Mouse (Mus musculus): Measurements from ENCODE around the gene Magt1.
"Not testable (repeated sequence)": the region's sequence is repeated elsewhere in the genome, so short reads cannot be mapped to it uniquely, and the experiment has no call there.

Gene Magt1

DNA sequence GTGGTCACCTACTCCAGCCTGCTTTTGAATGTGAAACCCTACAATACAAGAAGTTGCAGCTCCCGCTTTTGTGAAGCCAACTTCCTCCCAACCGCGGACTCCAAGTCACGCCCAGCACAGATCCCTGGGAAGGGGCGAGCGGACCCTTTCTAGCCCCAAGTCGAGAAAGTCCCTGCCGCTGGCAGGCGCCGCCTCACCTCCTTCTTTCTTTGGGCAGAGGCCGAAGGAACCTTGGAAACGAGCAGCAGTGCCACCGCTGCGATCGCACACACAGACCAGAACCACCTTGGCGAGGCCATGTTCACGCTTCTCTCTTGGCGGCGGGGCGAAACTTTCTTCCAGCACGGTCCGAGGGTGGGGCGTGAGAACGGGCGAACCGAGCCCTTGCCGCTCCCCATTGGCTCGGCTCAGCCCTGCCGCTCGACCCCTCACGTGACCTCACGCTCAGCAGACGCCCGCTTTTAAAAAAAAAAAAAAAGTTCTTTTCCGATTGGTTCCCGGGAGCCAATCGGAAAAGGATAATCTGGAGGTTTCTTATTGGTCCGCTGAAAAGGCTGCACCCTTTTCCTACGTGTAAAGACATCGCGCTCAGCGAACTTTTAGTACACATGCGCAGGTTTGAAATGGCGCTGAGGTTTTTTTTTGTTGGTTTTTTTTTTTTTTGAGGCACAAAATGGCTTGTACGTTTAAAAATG lies at the start of gene Magt1:
Magt1 (minus strand) TSS at position 442 of the 695 bp plus-strand sequence.
- DNase-seq (ENCODE audit: low read depth, low spot score) = peak; percentile 77

GRCm38 (mm10) chrX:106048191-106048590 lies 36.5 kb upstream of the Magt1 start:
- no peak for DNase-seq (ENCODE audit: low read depth, low spot score)

- DNase-seq (ENCODE audit: low read depth, low spot score) = no peak
Observed at GRCm38 (mm10) chrX:106045928-106046327, 34.2 kb upstream of the Magt1 start.

DNA sequence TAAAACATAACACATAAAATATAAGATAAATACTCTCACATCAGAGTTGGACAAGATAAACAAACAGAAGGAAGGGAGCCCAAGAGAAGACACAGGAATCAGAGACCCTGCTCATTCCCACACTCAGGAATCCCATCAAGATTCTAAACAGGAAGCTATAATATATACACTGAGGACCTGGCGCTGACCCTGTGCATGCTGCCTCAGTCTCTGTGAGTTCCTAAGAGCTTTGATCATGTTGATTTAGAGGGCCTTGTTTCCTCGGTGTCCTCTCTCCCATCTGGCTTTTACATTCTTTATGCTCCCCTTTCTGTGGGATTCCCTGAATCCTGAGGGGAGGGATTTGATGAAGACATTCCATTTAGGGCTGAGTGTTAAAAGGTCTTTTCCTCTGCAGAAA lies 33.7 kb upstream of the Magt1 start:
- no peak for DNase-seq (ENCODE audit: low read depth, low spot score)

- peak; percentile 42 for DNase-seq (ENCODE audit: low read depth, low spot score)
Observed at GRCm38 (mm10) chrX:106043863-106044617, 32.3 kb upstream of the Magt1 start.

DNA sequence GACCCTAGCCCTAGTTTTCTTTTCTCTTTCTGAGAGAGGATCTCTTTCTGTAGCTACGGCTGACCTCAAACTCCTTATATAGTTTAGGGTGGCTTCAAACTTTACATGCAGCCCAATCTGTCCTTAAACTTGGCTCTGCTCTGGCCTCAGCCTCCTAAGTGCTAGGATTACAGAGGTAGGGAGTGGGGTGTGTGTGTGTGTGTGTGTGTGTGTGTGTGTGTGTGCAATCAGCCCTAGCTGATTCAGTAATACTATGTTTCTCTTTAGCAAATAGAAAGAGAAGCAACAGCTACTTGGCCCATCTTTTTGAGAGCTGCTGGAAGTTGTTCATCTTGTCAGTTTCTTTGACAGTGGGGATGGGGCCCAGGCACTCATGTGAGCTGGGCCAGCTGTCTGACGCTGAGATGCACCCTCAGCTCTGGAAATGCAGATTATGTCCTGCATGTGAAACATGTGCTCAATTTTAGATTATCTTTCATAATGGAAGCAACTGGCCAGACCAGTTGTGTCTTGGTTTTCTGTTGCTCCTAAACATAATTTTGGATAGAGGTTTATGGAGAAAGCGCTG lies 25.6 kb upstream of the Magt1 start:
- DNase-seq (ENCODE audit: low read depth, low spot score) = no peak

- DNase-seq (ENCODE audit: low read depth, low spot score) = no peak
Observed at GRCm38 (mm10) chrX:106035727-106036126, 24.0 kb upstream of the Magt1 start.

DNA sequence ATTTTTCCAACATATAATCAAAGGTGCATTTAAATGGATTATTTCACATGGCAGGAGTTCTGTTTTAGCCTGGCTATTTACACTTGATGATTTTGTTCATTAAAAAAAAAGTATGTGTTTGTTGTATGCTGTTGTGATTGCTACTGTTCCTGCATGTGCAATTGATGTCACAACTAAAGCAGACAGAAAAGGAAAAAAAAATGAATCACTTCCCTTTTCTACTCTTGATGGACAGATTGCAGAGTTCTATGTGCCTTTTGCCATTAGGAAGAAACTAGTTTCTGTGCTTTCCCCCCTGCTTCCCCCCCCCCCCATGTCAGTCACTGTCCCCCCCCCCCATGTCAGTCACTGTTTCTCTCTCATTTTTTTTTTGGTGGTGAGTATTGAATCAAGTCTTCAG lies 19.4 kb upstream of the Magt1 start:
- DNase-seq (ENCODE audit: low read depth, low spot score) = no peak

DNA sequence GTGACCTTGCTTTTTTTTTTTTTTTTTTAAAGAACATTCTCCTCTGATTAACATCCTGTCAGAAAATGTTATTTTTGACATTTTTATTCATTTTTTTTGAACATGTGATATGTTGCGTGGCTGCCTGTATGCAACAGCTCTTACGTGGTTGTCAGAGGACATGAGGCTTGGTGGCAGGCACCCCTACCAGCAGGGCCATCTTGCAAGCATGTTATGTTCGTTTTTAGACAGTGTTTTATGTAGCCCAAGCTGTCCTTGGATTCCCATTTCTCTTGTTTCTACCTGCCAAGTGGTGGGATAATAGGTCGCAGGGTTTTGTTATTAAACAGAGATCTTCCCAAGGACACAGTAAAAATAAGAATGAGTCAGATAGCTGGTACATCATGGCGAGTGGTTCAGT lies 18.5 kb upstream of the Magt1 start:
- no peak for DNase-seq (ENCODE audit: low read depth, low spot score)

DNA sequence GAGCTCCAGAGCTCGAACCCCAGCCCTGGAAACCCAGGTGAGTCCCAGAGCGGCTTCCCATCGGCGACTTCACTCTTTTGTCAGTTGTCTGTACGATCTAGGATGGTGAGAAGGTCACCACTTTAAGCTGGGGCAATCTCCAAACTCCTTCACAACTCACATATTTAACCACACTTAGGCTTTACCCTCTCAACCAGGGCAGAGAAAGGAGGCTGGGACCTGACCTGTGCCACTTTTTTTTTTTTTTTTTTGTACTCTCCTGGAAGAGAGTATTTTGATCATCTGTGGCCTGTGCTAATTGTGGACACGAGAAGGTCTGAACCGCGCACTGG lies 15.6 kb upstream of the Magt1 start:
- DNase-seq (ENCODE audit: low read depth, low spot score) = no peak

- DNase-seq (ENCODE audit: low read depth, low spot score) = peak; percentile 81
Observed at GRCm38 (mm10) chrX:106026418-106027342, 15.0 kb upstream of the Magt1 start, which contains the start of gene Atp7a. Gene Atp7a (plus strand): TSS chrX:106027276.

GRCm38 (mm10) chrX:106017516-106017915 lies 5.8 kb upstream of the Magt1 start:
- DNase-seq (ENCODE audit: low read depth, low spot score) = no peak

- no peak for DNase-seq (ENCODE audit: low read depth, low spot score)
Observed at GRCm38 (mm10) chrX:106017102-106017501, 5.4 kb upstream of the Magt1 start.

- DNase-seq (ENCODE audit: low read depth, low spot score) = peak; percentile 78
Observed at GRCm38 (mm10) chrX:106015571-106016322, 4.0 kb upstream of the Magt1 start, which contains the start of gene Cox7b. Gene Cox7b (plus strand): TSS chrX:106015700.

DNA sequence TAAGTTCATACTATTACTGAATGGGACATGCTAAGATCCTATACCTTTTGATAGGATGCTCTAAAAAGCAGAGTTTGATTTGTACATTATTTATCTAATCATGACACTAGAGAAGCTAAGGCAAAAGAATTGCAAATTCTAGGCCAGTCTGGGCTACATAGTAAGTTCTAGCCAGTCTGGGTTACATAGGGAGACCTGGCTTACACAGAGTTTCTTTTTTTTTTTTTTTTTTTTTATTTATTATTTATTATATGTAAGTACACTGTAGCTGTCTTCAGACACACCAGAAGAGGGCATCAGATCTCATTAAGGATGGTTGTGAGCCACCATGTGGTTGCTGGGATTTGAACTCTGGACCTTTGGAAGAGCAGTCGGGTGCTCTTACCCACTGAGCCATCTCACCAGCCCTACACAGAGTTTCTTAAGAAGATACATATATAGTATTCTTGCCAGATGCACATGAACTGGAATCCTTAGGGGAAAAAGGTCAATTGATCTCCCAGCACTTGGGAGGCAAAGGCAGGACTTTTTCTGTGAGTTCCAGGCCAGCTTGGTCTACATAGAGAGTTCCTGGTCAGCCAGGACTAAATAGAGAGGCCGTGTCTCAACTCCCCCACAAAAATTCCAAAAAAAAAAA lies 3.2 kb upstream of the Magt1 start:
- DNase-seq (ENCODE audit: low read depth, low spot score) = not testable (repeated sequence)

- DNase-seq (ENCODE audit: low read depth, low spot score) = no peak
Observed at GRCm38 (mm10) chrX:106013217-106013616, 1.5 kb upstream of the Magt1 start.

DNA sequence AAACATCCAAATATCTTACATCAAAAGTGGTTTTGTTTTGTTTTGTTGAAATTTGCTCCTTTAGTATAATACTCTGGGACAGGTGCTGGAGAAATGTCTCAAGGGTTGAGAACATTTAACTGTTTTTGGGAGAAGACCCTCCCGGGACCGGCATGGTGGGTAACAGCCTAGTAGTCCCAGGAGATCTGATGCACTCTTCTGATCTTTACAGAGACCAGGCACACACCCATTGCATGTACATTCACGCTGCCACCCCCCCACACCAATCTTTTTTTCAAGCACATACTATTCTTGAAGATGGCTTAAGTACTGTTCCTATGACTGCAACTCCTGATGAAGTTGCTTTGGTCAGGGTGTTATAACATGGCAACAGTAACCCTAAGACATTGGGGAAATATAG lies 853 bp upstream of the Magt1 start:
- no peak for DNase-seq (ENCODE audit: low read depth, low spot score)

DNA sequence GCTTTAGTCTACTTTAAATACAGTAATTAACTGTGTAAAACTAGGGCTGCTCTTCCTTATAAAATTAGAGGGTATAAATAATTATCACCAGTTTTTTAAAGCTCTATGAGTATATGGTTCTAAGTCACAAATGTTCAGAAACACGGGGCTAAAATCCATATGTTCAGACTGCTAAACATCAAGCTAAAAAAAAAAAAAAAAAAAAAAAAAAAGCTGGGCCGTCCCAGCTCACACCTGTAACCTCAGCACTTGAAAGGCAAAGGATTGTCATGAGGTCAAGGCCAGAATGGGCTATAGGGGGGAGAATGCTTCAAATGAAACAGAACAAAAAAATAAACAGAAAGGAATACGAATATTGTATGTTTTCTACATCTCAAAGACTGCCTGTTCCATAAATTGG lies 944 bp downstream of the Magt1 start:
- no peak for DNase-seq (ENCODE audit: low read depth, low spot score)

DNA sequence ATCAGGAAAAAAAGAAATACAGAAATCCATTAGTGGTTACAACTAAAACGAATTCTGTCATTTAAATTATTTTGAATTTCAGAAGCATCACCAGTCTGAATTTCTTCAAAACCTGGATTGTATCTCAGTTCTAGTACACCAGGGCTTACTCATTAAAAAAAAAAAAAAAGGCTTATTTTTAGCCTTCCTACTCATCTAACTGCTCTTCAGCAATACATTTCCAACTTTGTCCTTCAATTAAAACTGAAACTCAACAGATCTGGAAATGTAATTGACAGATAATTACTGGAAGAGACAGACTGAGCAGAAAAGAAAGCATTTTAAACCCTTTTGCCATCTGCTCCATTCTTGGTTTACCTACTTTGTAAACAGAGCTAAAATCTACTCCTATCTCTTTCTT lies 10.1 kb downstream of the Magt1 start:
- no peak for DNase-seq (ENCODE audit: low read depth, low spot score)

GRCm38 (mm10) chrX:105957091-105957490 lies 54.6 kb downstream of the Magt1 start:
- DNase-seq (ENCODE audit: low read depth, low spot score) = not testable (repeated sequence)
